8 mouse cellular contexts compared by ENCODE assay signal in the genomic region with DNA sequence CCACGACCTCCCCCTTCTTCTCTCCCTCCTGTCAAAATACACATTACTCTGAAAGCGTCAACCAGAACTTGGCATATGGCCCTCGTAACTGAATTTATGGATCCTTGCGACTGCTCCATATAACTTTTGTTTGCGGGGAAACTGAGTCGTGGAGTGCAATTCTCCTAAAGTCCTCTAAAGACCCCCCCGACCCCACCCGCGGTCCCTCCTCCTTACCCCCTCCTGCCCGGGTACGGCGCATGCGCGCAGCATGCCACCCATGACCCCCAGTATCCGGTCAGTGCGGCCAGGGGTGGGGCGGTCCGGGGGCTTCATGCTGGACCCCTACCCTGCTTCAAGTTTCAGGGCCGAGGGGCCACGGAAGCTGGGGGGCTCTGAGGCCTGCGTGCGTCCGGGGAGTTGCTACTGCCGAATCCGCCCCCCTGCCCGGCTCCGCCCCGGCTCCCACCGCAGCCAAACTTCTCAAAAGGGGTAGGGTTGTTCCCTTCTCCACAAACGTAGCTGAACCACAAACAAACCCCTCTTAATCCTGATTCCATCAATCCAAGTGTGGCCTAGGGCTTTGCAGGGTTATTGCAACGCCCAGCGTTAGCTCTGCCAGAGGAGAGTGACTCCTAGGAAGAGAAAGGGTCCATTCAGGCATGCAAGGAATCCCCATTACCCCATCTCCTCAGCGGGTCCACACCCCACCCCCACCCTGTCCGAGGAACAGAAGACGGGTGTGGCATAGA. TPM values are rescaled to one million over a fixed set of nuclear protein-coding genes. Genes with fewer than 3 reads are reported as not detected.
DNase-seq lines count a peak whose midpoint lies in the region; ATAC-seq and TF ChIP-seq lines count a peak whose summit lies in the region.

Gene Arhgef25 (minus strand): TSS at position 433 of the 731 bp plus-strand sequence.

- no peaks in the 10 kb centered on the region for H3K27me3 ChIP-seq in embryonic facial prominence, embryonic 15.5 days
- H3K27me3 ChIP-seq in heart, embryonic 14.5 days (ENCODE audit: control insufficient read depth, insufficient read depth, low read length), result peaks cover 9% of the 10 kb centered on the region
- H3K27me3 ChIP-seq in lung, postnatal 0 days (replicated peaks; ENCODE audit: insufficient read depth, low read length), result peaks cover 5% of the 10 kb centered on the region; the same call in 1 of the 2 replicates
- H3K27me3 ChIP-seq in small intestine, adult 2 months (ENCODE audit: control insufficient read depth, insufficient read depth, low read length), result peaks cover 33% of the 10 kb centered on the region

- peak within 1 kb of the TSS; percentile 74 for H3K9ac ChIP-seq in embryonic facial prominence, embryonic 15.5 days
- peak within 1 kb of the TSS; percentile 80 for H3K9ac ChIP-seq in heart, embryonic 14.5 days (ENCODE audit: low read length)
- H3K9ac ChIP-seq in lung, postnatal 0 days (replicated peaks; ENCODE audit: low read depth), result peak within 1 kb of the TSS; percentile 48

- H3K4me1 ChIP-seq in embryonic facial prominence, embryonic 15.5 days, result peaks cover 65% of the 10 kb centered on the region
- H3K4me1 ChIP-seq in heart, embryonic 14.5 days (ENCODE audit: control insufficient read depth in 2 of 2, insufficient read depth in 2 of 2, low read length in 2 of 2), result peaks cover 1 to 23% of the 10 kb centered on the region in 2 experiments; a peak in 3 of 4 replicates
- H3K4me1 ChIP-seq in lung, postnatal 0 days (ENCODE audit: insufficient read depth, low read depth, low read length), result peaks cover 15% of the 10 kb centered on the region; the same call in 1 of the 2 replicates
- peaks cover 4% of the 10 kb centered on the region; the same call in 1 of the 2 replicates for H3K4me1 ChIP-seq in small intestine, adult 2 months (ENCODE audit: control insufficient read depth, insufficient read depth, insufficient read length, low read length)

- TF ChIP-seq EP300 in lung, postnatal 0 days (IDR thresholded peaks at IDR 0.05), result no peak

- peak within 1 kb of the TSS; percentile 93 for H3K4me2 ChIP-seq in embryonic facial prominence, embryonic 15.5 days (replicated peaks)
- peak within 1 kb of the TSS; percentile 87 for H3K4me2 ChIP-seq in heart, embryonic 14.5 days (ENCODE audit: low read length)
- peak within 1 kb of the TSS; percentile 82 for H3K4me2 ChIP-seq in lung, postnatal 0 days (replicated peaks; ENCODE audit: low read depth, low read length)

- 1% methylated on average over 35 of the region's 35 CpGs for whole genome bisulfite sequencing in embryonic facial prominence, embryonic 15.5 days
- WGBS in heart, embryonic 14.5 days, result 1% methylated on average over 35 of the region's 35 CpGs
- 2% methylated on average over 35 of the region's 35 CpGs for WGBS in lung, postnatal 0 days
- WGBS in small intestine, adult 2 months, result 18% methylated on average over 35 of the region's 35 CpGs

- peaks cover 47% of the 10 kb centered on the region for H3K36me3 ChIP-seq in embryonic facial prominence, embryonic 15.5 days
- H3K36me3 ChIP-seq in heart, embryonic 14.5 days (ENCODE audit: control insufficient read depth, insufficient read depth, low read length), result peaks cover 31% of the 10 kb centered on the region
- no peaks in the 10 kb centered on the region for H3K36me3 ChIP-seq in lung, postnatal 0 days (ENCODE audit: insufficient read depth, low read length)
- no peaks in the 10 kb centered on the region for H3K36me3 ChIP-seq in small intestine, adult 2 months (ENCODE audit: control insufficient read depth, insufficient read depth, low read length)

- H3K9me3 ChIP-seq in embryonic facial prominence, embryonic 15.5 days (replicated peaks), result no peaks in the 10 kb centered on the region
- no peaks in the 10 kb centered on the region for H3K9me3 ChIP-seq in heart, embryonic 14.5 days (ENCODE audit: control insufficient read depth, low read length)
- no peaks in the 10 kb centered on the region for H3K9me3 ChIP-seq in lung, postnatal 0 days (ENCODE audit: low read length)

- DNase-seq in urinary bladder, adult 2 months (ENCODE audit: low spot score), result peak; percentile 60
- no peak for DNase-seq in urinary bladder, postnatal 10 days (ENCODE audit: low spot score)
- no peak for DNase-seq in layer of hippocampus, adult 8-10 months (ENCODE audit: low spot score in 2 of 2)
- peak; percentile 73 for DNase-seq in lung, postnatal 0 days (ENCODE audit: low spot score)
- no peak for DNase-seq in thymus, postnatal 10 days (ENCODE audit: low spot score in 2 of 2)

- peak within 1 kb of the TSS; percentile 98 for H3K27ac ChIP-seq in embryonic facial prominence, embryonic 15.5 days (replicated peaks)
- peak within 1 kb of the TSS; percentile 18 to 61; a peak in 2 of 4 replicates for H3K27ac ChIP-seq in heart, embryonic 14.5 days (replicated peaks in 1 of 2; ENCODE audit: control insufficient read depth in 1 of 2, insufficient read depth in 1 of 2, low read depth in 2 of 2, low read length in 2 of 2)
- peak within 1 kb of the TSS; percentile 85 for H3K27ac ChIP-seq in lung, postnatal 0 days (ENCODE audit: low read length)
- H3K27ac ChIP-seq in small intestine, adult 2 months (ENCODE audit: insufficient read depth, low read depth, low read length), result peak within 1 kb of the TSS; percentile 81

- H3K4me3 ChIP-seq in embryonic facial prominence, embryonic 15.5 days (replicated peaks), result peak within 1 kb of the TSS; percentile 74
- H3K4me3 ChIP-seq in heart, embryonic 14.5 days (ENCODE audit: control insufficient read depth in 1 of 2, insufficient read depth in 1 of 2, low read depth in 1 of 2, low read length in 2 of 2), result peak within 1 kb of the TSS; percentile 60 to 66
- H3K4me3 ChIP-seq in lung, postnatal 0 days (ENCODE audit: low read depth, low read length), result peak within 1 kb of the TSS; percentile 54
- H3K4me3 ChIP-seq in small intestine, adult 2 months (ENCODE audit: low read depth, low read length), result peak within 1 kb of the TSS; percentile 63

- peak; percentile 66 for ATAC-seq in embryonic facial prominence, embryonic 15.5 days (ENCODE audit: insufficient number of reproducible peaks, low FRiP score, low TSS enrichment, low read depth)
- ATAC-seq in heart, embryonic 14.5 days (ENCODE audit: insufficient number of reproducible peaks, insufficient read depth, low FRiP score, low read depth), result 0 out of 2 replicates have a peak, but pooled peaks have one; percentile 26
- peak; percentile 49 for ATAC-seq in lung, postnatal 0 days

- TF ChIP-seq POLR2A in small intestine, adult 2 months (IDR thresholded peaks at IDR 0.05; ENCODE audit: low read depth, low read length), result no peak

- no peak for TF ChIP-seq CTCF in lung, postnatal 0 days (IDR thresholded peaks at IDR 0.05)
- no peak for TF ChIP-seq CTCF in small intestine, adult 2 months (IDR thresholded peaks at IDR 0.05; ENCODE audit: extremely low read depth, insufficient read length, insufficient replicate concordance, low read depth, low read length)

RNA-seq across cellular contexts. Expression of gene Arhgef25, which starts in this region (rescaled TPM):
- polyA plus RNA-seq in urinary bladder, adult 2 months (2012; rRNA removed), result 178 and 188 TPM in 2 replicates
- polyA plus RNA-seq in embryonic facial prominence, embryonic 15.5 days (2015; fragmentation: Nextera tagmentation; extraction: Ambion mirVana), result 116 TPM in 2 replicates
- 18.2 and 22.8 TPM in 2 replicates for polyA plus RNA-seq in heart, embryonic 14.5 days (2014; fragmentation: Nextera tagmentation; extraction: Ambion mirVana)
- 100 to 1,000 TPM; 310 to 386 (median 350) TPM for total RNA-seq in layer of hippocampus, adult 8-10 months (2022)
- polyA plus RNA-seq in lung, postnatal 0 days (2015; fragmentation: Nextera tagmentation; extraction: Ambion mirVana), result 27.9 and 37.1 TPM in 2 replicates
- 8.8 and 10.4 TPM in 2 replicates for polyA plus RNA-seq in small intestine, adult 2 months (2012; rRNA removed)

Comparison
In these comparisons a context has a peak if more than half of its experiments do, and no peak if none do; other contexts are left out.
1. DNase-seq: peak in urinary bladder, adult 2 months (single experiment) and lung, postnatal 0 days (single experiment); none in urinary bladder, postnatal 10 days (single experiment), layer of hippocampus, adult 8-10 months (0 of 2) and thymus, postnatal 10 days (0 of 2).
2. H3K27ac ChIP-seq: peak in every context shown above with its lines; median percentile 98 in embryonic facial prominence, embryonic 15.5 days; 85 in lung, postnatal 0 days; 81 in small intestine, adult 2 months; 40 in heart, embryonic 14.5 days.
3. Peak in every context shown above with its lines, with median percentiles within 50 percentile points of each other: ATAC-seq, H3K4me2 ChIP-seq, H3K4me3 ChIP-seq and H3K9ac ChIP-seq.